Mouse (Mus musculus): ENCODE data around the gene Rprd2. TPM values are rescaled to one million over a fixed set of nuclear protein-coding genes. Genes with fewer than 3 reads are reported as not detected.

Gene Rprd2
- polyA plus RNA-seq, 1 experiment from 2014 or later = 25.5 TPM

DNA sequence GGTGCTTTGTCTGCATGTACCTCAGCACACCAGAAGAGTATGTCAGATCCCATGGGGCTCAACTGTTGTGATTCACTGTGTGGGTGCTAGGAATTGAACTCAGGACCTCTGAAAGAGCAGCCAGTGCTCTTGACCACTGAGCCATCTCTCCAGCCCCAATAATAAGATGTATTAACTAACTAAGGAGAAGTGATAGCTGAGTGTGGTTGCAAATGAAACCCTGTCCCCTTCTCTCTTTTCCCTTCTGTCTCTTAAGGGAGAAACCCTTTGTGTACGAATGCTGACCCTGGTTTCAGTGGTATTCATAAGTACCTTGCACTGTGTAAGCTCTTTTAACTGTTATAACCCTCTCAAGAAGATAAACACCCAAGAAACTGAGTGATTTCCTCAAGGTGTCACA, 102.6 kb downstream of the Rprd2 start:
- 0 out of 2 replicates have a peak, but pooled peaks cover 6% of the 10 kb centered on the region for H3K9me3 ChIP-seq (replicated peaks)
- no peaks in the 10 kb centered on the region for H3K27me3 ChIP-seq (replicated peaks)
- H3K4me3 ChIP-seq = no peak overlapping the region
- no peaks in the 10 kb centered on the region; the same call in 1 of the 2 replicates for H3K4me1 ChIP-seq (replicated peaks)
- no peak overlapping the region for H3K27ac ChIP-seq (ENCODE audit: poor library complexity, severe bottlenecking)
- no peak overlapping the region for H3K4me2 ChIP-seq
- no peaks in the 10 kb centered on the region for H3K36me3 ChIP-seq
- ATAC-seq (ENCODE audit: insufficient number of reproducible peaks, low FRiP score) = no peak
- 72% methylated on average over 1 of the region's 1 CpGs for WGBS
- no peak overlapping the region for H3K9ac ChIP-seq

Small RNA genes within 50 kb of the gene (microRNA-seq; reads per million reads assigned to microRNA genes)
- gene Mir7014 = not detected

Other genes starting within 250 kb of the Rprd2 start
- gene Golph3l, start 229.9 kb downstream of the Rprd2 start, polyA plus RNA-seq (2016; fragmentation: Nextera tagmentation; extraction: Ambion mirVana) = 24.1 and 25.1 TPM in 2 replicates
- 50.8 and 51.4 TPM in 2 replicates for gene Ensa, start 193.9 kb downstream of the Rprd2 start, polyA plus RNA-seq (2016; fragmentation: Nextera tagmentation; extraction: Ambion mirVana)
- gene Mcl1, start 160.1 kb downstream of the Rprd2 start, polyA plus RNA-seq (2016; fragmentation: Nextera tagmentation; extraction: Ambion mirVana) = 65.2 and 66.9 TPM in 2 replicates
- 4.3 and 4.9 TPM in 2 replicates for gene Adamtsl4, start 130.9 kb downstream of the Rprd2 start, polyA plus RNA-seq (2016; fragmentation: Nextera tagmentation; extraction: Ambion mirVana)
- gene Ecm1, start 79.3 kb downstream of the Rprd2 start, polyA plus RNA-seq (2016; fragmentation: Nextera tagmentation; extraction: Ambion mirVana) = 82.4 and 90.1 TPM in 2 replicates
- gene Tars2, start 58.7 kb downstream of the Rprd2 start, polyA plus RNA-seq (2016; fragmentation: Nextera tagmentation; extraction: Ambion mirVana) = 43.6 TPM in 2 replicates
- gene Prpf3, start 37.0 kb upstream of the Rprd2 start, polyA plus RNA-seq (2016; fragmentation: Nextera tagmentation; extraction: Ambion mirVana) = 36.6 and 36.7 TPM in 2 replicates
- 405 and 408 TPM in 2 replicates for gene Mrps21, start 52.7 kb upstream of the Rprd2 start, polyA plus RNA-seq (2016; fragmentation: Nextera tagmentation; extraction: Ambion mirVana)
- gene Ciart, start 63.4 kb upstream of the Rprd2 start, polyA plus RNA-seq (2016; fragmentation: Nextera tagmentation; extraction: Ambion mirVana) = 5.5 and 6.8 TPM in 2 replicates
- gene BC028528, start 73.1 kb upstream of the Rprd2 start, polyA plus RNA-seq (2016; fragmentation: Nextera tagmentation; extraction: Ambion mirVana) = 26.1 and 26.3 TPM in 2 replicates
- 31.8 and 33.8 TPM in 2 replicates for gene Aph1a, start 75.1 kb upstream of the Rprd2 start, polyA plus RNA-seq (2016; fragmentation: Nextera tagmentation; extraction: Ambion mirVana)
- 24.7 and 26.3 TPM in 2 replicates for gene Car14, start 85.8 kb upstream of the Rprd2 start, polyA plus RNA-seq (2016; fragmentation: Nextera tagmentation; extraction: Ambion mirVana)
- gene Anp32e, start 110.4 kb upstream of the Rprd2 start, polyA plus RNA-seq (2016; fragmentation: Nextera tagmentation; extraction: Ambion mirVana) = 222 and 229 TPM in 2 replicates
- gene Plekho1, start 177.1 kb upstream of the Rprd2 start, polyA plus RNA-seq (2016; fragmentation: Nextera tagmentation; extraction: Ambion mirVana) = 76.1 and 80.8 TPM in 2 replicates
- gene Vps45, start 239.6 kb upstream of the Rprd2 start, polyA plus RNA-seq (2016; fragmentation: Nextera tagmentation; extraction: Ambion mirVana) = 30.0 and 32.8 TPM in 2 replicates

Data from heart, embryonic 12.5 days (tissue).